Mouse (Mus musculus) left cerebral cortex, postnatal 14 days (tissue): ENCODE results near the gene Trdmt1. TPM values are rescaled to one million over a fixed set of nuclear protein-coding genes. Genes with fewer than 3 reads are reported as not detected.
"Not testable (repeated sequence)": the region's sequence is repeated elsewhere in the genome, so short reads cannot be mapped to it uniquely, and the experiment has no call there.

ENCODE experiments used
- DNase-seq, 2 experiments: peaks; one replicate each; pipeline ENCODE4 v3.0.0; 2021 to 2022; ENCODE audit warnings: low spot score in 2 of 2, mixed read lengths in 1 of 2
- intact Hi-C: fragments of 180-260 bp; cut with DNase I; formaldehyde crosslinking; loops from one replicate; pipeline ENCODE4 v1.15.1; 2025
- long read RNA-seq, 2 experiments: library from polyadenylated mRNA; stranded (forward); transcript quantifications; one replicate each; pipeline ENCODE4 v2.0.0; 2021
- total RNA-seq, 2 experiments: library from RNA; stranded (reverse); gene quantifications; 2 replicates each; pipeline ENCODE4 v1.2.3; 2021

The Trdmt1 gene
- 1 to 10 TPM; 5.0 to 6.3 TPM for total RNA-seq
- long read RNA-seq, experiment 1: 0 reads
- long read RNA-seq, experiment 2: 0 reads

DNA sequence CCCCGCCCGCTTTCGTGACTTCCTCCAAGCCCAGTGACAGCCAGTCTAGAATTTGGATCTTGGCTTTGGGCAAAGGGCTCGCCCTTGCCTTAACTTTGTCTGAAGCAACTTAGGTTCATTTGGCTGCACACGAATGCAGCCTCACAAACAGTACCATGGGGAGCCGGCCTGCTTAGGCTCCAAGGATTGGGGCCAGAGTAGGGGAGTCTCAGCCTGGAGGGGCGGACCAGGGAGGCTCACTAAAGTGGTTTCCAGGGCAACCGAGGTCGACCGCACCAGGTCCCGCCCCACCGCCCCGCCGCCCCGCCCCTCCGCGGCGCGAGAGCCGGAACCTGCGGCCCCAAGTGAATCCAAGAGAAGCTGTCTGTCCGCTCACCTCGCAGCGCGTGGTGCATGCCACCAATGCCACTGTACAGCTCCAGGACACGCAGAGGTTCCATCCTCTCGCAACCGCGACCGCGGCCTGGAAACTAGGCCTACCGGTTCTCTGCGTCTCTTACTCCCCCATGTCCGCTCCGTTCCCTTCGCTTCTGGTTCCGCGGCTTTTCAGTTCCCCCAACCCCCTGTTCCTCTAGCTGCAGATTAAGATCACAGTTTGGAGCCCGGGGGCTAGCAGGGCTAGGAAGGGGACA is at the start of gene Trdmt1:
Gene Trdmt1, minus strand, starts transcription at position 476 of the 632 bp plus-strand sequence.
- intact Hi-C loops: loop anchor here (5.0 kb wide), 1 partner anchor 33 kb away; no protein-coding TSS in a partner anchor
- DNase-seq: peak; percentile 70 to 72

DNA sequence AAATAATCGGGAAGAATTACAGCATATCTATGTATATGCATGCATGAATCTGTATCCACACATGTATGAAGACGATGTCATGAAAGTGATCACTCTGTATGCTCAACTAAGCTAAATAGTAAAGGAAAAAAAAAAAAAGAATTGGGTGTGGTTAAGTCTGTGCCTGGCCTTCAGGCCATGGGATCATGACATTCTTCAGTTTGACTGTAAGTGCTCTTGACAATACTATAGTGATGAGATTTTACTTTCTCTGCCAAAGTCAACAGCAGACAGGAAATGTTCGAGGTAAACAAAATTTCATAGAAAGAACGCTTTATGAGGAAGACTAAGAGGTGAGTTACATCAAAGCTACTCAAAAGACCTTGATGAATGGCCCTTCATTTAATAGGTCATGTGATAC is 48.9 kb upstream of the Trdmt1 start:
- intact Hi-C loops: no loop called here
- DNase-seq: no peak

DNA sequence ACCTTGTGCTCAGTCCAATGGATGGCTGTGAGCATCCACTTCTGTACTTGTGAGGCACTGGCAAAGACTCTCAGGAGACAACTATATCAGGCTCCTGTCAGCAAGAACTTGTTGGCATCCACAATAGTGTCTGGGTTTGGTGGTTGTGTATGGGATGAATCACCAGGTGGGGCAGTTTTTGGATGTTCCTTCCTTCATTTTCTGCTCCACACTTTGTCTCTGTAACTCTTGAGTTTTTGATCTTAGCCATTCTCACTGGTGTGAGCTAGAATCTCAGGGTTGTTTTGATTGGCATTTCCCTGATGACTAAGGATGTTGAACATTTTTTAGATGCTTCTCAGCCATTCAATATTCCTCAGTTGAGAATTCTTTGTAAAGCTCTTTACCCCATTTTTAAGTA is 39.3 kb upstream of the Trdmt1 start:
- intact Hi-C loops, DNase-seq: not testable (repeated sequence)

DNA sequence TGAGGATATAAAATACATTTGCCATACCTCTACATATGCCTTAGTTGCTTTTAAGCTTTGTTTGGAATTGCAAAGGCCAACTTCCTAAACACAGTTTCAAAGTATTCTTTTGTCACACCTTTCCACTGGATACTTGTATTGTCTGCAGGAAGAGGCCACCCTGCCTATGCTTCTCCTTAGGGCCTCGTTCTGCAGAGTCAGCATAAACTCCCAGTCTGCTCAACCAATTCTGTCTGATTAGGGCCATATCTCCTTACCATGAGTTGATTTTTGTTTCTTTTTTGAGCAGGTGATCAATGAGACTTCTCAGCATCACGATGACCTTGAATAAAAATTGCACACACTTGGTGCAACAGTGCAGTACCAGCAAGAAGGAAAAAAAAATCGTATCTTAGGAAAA is 37.7 kb upstream of the Trdmt1 start:
- DNase-seq: no peak
- intact Hi-C loops: no loop called here

DNA sequence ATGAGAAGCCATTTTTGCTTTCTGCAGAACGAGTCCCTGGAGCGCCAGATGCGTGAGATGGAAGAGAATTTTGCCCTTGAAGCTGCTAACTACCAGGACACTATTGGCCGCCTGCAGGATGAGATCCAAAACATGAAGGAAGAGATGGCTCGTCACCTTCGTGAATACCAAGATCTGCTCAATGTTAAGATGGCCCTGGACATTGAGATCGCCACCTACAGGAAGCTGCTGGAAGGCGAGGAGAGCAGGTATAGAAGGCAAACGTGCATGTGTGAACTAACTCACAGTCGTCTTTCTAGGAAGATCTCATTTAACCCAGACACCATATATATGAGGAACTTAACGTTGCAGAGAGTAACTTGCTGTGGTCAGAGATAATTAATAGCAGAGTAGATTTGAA is 35.5 kb upstream of the Trdmt1 start:
- intact Hi-C loops: loop anchor here (5.0 to 10.0 kb wide), 2 partner anchors 38 to 185 kb away; partner anchors contain the start of gene Trdmt1
- DNase-seq: no peak

DNA sequence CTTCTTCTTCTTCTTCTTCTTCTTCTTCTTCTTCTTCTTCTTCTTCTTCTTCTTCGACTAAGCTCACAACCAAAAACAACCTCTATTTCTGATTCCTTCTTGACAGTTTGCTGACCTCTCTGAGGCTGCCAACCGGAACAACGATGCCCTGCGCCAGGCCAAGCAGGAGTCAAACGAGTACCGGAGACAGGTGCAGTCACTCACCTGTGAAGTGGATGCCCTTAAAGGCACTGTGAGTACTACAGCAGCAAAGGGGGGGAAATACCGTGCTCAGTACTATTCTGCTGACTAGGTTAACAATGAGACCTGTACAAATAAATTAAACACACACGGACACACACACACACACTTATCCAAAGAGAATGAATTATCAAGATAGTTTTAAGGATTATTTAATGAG is 34.8 kb upstream of the Trdmt1 start:
- intact Hi-C loops: loop anchor here (5.0 to 10.0 kb wide), 2 partner anchors 37 to 185 kb away; partner anchors contain the start of gene Trdmt1
- no peak for DNase-seq

DNA sequence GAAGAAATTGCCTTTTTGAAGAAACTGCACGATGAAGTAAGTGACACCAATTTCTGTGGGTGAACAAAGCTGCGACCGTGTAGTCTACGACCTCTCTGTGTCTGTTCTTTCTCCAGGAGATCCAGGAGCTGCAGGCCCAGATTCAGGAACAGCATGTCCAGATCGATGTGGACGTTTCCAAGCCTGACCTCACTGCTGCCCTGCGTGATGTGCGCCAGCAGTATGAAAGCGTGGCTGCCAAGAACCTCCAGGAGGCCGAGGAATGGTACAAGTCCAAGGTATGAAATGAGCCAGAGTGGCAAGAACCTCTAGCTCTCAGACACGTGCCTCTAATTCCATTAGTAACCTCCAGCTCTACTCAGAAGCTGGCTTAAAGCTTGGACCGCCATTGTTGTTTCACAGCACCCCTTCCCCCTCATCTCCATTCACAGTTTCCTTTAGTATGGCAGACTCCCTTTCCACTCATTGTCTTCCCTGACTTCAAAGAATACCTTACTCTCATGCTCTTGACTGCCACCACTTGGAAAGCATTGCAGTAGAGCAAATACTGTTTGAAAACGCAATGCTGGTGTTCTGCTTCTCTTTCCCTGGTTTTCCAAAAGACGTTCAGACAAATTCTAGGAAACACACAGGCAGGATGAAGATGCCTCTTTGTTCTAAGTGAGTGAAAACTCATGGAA is 34.1 kb upstream of the Trdmt1 start:
- intact Hi-C loops: loop anchor here (5.0 to 10.0 kb wide), 2 partner anchors 36 to 184 kb away; partner anchors contain the start of gene Trdmt1
- no peak for DNase-seq

DNA sequence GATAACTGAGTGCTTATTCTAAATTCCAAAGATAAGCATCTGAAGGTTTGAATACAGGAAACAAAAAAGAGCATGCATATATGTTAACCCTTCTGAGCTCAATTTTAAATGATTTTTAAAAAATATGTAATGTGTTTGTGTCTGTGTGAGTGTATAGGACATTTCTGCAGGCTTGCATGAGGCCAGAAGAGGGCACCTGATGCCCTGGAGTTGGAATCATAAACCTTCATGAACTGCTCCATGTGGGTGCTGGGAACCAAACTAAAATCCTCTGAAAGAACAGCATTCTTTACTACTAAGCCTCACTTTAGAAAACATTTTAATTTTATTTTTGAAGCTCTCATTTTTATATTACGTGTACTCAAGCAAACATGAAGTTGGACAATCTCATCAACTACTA is 32.9 kb upstream of the Trdmt1 start:
- intact Hi-C loops: loop anchor here (5.0 to 10.0 kb wide), 2 partner anchors 35 to 183 kb away; partner anchors contain the start of gene Trdmt1
- no peak for DNase-seq

DNA sequence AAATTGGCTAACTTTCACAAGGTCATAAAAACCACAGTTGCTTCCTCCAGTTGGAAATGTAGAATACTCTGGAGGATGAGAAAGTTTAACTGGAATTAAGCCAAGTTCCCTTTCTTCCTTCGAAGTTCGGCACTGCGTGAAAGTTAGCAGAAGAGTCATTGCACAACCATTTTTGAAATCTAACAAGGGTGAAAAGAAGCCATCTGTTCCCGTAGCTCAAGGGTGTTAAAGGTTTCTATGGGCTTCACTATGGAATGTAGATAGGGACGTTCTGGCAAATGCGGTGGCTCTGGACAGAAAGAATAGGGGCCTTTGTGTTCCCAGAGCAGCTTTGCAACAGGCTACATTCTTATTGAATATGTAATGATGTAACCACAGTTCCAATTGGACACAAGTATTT is 31.5 kb upstream of the Trdmt1 start:
- DNase-seq: no peak

DNA sequence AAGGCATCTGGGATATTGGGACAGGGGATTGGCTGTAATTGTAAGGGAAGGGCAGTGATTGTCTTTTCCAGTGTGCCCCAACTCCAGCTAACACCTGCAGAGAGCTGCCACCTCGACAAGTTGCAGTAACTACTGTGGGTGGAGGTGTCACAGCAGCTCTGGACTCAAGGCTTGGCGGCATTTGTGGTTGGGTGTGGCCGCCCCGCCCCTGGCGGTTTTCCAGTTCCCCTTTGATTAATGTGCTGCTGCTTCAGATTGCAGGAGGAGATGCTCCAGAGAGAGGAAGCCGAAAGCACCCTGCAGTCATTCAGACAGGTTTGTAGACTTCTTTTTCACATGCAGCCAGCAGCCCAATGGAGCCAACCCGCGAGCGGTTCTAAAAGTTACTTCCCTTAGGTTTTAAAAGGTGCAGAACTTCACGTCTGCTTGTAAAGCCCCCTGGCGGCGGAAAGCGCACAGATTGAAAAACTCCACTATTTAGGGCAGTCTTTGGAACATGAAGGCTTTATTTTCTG is 30.9 kb upstream of the Trdmt1 start:
- intact Hi-C loops: loop anchor here (2.0 to 10.0 kb wide), 3 partner anchors 33 to 277 kb away; partner anchors contain the start of gene Trdmt1
- DNase-seq: peak; percentile 78 to 84

More for the DNA sequence above, 31.5 kb upstream of the Trdmt1 start:
- intact Hi-C loops: loop anchor here (2.0 to 10.0 kb wide), 3 partner anchors 34 to 277 kb away; partner anchors contain the start of gene Trdmt1

DNA sequence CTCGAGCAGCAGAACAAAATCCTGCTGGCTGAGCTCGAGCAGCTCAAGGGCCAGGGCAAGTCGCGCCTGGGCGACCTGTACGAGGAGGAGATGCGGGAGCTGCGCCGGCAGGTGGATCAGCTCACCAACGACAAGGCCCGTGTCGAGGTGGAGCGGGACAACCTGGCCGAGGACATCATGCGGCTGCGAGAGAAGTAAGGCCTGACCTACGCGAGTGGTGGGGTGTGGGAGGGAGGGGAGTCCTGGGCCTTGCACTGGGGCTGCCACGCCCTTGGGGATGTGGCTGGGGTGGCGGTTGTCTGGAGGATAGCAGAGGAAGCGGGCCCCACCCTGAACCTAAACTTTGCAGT is 30.3 kb upstream of the Trdmt1 start:
- no peak for DNase-seq
- intact Hi-C loops: loop anchor here (2.0 to 10.0 kb wide), 3 partner anchors 32 to 276 kb away; partner anchors contain the start of gene Trdmt1

DNA sequence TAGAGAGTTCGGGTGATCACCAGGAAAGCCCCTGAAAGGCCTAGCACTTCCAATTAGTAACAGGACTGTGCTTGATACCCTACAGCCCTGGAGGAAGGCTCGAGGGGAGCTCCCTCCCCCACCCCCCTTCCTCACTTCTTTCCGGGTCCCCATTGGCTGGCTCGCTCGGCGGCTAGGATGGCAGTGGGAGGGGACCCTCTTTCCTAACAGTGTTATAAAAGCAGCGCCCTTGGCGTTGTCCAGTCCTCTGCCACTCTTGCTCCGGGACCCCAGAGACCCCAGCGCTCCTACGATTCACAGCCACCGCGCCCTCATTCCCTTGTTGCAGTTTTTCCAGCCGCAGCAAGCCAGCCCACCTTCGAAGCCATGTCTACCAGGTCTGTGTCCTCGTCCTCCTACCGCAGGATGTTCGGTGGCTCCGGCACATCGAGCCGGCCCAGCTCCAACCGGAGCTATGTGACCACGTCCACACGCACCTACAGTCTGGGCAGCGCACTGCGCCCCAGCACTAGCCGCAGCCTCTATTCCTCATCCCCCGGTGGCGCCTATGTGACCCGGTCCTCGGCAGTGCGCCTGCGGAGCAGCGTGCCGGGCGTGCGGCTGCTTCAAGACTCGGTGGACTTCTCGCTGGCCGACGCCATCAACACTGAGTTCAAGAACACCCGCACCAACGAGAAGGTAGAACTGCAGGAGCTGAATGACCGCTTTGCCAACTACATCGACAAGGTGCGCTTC is 29.8 kb upstream of the Trdmt1 start:
- intact Hi-C loops: loop anchor here (2.0 to 10.0 kb wide), 2 partner anchors 179 to 275 kb away; no protein-coding TSS in a partner anchor
- DNase-seq: peak in 1 of 2 experiments; percentile 31

DNA sequence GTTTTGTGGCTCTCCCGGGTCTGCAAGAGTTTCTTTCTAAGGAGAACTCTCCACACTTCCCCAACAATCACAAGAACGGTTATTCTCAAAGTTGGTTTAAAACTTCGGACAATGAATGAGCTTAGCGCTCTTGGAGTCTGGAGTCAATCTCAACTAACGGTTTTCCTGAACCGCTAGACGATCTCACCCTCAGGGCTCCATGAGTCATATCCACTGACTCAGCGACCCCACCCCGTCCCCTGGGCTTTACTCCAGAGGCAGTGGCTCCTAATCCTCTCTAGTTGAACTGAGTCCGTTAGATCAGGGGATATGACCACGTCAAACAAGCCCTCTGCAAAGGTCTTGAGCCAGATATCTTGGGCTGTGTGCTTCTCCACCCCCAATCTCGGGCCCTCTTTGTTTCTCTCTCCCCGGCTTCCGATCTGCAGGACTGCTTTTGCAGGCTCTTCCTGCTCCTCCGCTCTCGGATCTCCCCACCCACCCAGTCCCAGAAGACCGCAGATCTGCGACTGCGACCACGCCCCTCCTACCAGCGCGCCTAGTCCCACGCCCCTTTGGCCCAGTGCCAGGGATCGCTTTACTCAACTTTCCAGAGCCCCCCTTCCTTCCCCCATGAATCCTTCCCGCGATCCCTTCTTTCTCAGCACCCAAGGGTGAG is 29.1 kb upstream of the Trdmt1 start, which contains the start of gene Vim:
Gene Vim, plus strand, starts transcription at position 520 of the 658 bp plus-strand sequence.
- intact Hi-C loops: loop anchor here (2.0 to 10.0 kb wide), 2 partner anchors 179 to 275 kb away; no protein-coding TSS in a partner anchor
- peak in 1 of 2 experiments; percentile 62 for DNase-seq

DNA sequence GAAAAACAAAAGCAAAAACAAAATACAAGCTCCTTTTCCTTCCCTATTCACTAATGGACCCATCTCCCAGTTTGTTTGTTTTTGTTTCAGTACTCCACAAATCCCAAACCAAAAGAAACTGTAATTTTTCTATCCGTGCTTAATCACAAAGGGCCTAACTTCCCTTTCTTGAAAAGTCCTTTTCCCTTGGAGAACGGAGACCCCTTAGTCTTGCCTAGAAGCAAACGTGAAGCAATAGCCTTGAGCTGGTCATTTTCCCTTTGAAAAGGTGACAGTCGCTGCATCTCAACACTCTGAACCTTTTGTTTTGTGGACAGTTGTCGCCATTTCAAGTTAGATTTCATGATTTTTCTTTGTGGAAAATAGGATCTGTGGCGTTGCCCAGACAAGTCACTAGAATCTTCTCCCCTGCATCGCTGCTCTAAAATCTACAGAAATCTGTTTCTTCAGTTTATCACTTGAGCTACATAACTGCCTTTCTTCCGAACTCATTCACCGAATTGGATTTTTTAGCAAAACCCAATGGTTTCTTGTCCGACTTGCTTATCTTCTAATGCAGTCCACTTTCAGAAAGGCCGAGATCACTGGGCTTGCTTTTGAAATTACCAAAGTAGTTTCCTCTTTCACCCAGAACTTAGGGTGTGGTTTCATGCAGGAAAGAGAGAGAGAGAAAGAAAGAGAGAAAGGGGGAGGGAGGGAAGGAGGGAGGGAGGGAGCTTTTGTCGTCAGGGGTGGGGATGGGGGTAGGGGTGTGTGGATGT is 28.4 kb upstream of the Trdmt1 start:
- no peak for DNase-seq
- intact Hi-C loops: loop anchor here (10.0 kb wide), 1 partner anchor 178 kb away; no protein-coding TSS in a partner anchor

DNA sequence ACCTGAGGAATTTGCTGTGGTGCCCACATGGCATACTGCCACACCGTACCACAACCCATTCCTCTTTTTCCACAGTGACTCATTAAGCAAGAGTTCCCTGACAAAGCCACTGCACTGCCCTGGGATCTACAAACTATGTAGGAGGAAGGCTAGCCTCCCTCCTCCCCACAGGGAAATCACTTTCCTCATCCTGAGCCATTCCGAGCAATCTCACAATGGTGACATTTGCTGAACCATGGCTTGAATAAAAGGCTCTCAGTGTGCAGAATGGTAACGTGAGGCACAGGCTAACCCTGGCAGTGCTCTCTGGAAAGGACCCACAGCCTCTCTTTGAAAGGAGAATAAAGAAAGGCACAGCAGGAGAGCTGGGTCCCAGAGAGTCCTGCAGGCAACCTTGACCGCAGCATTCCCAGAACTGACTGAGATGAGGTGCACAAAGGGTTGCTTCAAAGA is 27.7 kb upstream of the Trdmt1 start:
- no peak for DNase-seq
- intact Hi-C loops: loop anchor here (10.0 kb wide), 1 partner anchor 177 kb away; no protein-coding TSS in a partner anchor

DNA sequence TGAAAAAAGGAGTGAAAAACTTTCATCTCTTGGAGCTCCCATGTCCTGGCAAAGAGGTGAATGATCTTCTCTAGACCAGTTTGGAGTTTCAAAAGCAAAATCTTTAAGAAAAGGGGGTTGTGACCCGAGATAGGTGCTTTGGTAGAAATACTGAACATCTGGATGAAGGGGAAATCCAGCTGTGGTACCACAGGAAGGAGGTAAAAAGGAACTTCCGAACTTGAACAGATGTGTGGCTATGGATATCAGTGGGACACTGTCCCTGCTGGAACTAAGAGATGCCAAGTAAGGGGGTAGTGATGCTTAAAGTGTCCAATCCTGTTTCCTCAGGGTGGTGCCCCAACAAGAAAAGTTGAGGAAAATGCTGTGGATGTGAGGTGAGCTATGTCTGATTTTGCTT is 25.7 kb upstream of the Trdmt1 start:
- intact Hi-C loops: loop anchor here (10.0 kb wide), 1 partner anchor 175 kb away; no protein-coding TSS in a partner anchor

DNA sequence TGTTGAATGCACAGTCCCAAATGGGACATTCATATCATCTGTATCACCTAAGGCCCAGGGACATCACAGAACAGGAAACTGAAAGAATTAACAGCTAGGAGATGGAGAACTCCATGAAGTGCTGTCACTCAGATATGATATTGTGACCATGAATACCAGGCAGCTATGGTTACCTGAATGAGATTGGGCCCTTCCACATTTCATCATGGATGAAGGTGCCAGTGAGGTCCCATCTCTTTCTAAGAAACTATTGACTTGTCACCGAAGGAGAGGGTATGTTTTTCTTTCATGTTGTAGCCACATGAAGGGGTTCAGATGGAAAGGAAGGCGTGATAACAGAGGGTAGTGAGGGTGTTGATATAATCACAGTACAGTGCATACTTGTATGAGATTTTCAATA is 15.9 kb upstream of the Trdmt1 start:
- intact Hi-C loops: no loop called here

More for the DNA sequence above, 25.7 kb upstream of the Trdmt1 start:
- DNase-seq: no peak

DNA sequence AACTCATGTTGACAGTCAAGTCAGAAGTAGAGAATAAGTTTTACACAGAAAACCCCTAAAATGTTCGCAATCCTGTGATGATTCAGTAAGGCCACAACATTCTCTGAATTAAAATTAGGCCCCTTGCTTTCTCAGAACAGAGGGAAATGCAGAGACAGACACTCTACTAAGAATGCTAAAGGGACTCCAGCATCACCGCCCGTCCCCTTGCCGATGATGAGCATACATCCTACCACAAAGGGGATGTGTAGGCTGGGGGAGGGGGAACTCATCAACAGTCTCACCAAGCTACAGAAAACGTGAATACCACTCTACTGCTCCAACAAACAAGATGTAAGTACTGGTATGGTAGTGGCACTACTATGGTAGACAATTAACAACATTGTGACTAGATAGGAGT is 15.3 kb upstream of the Trdmt1 start:
- no peak for DNase-seq
- intact Hi-C loops: no loop called here

More for the DNA sequence above, 15.9 kb upstream of the Trdmt1 start:
- no peak for DNase-seq
